Mouse (Mus musculus): Measurements from ENCODE around the gene Prrc2b.

The Prrc2b gene

DNA sequence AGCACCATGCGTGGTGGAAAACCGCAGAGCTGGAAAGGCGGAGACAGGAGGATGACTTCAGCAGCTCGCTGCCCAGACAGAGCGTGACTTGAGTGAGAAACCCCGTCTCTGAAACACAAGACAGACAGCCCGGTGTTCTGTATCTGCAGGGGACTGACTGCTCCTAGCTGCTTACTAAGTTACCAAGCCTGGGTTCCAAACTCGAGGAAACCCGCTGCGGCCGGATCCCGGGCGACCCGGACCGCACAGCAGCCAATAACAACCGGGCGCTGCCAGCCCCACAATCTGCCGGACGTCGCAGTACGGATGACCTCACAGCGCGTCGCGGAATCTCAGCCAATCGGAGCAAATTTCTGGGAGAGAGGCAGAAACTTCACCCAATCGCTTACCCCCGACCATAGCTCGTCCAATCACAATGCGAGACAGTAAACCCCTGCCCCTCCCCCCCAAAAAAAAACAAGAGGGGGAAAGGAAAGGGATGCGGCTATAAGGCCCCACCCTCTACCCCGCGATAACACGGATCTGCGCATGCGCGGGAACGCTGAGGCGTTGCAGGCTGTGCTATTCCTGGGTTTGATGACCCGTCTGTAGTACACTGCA lies 13.1 kb upstream of the Prrc2b start:
- peak; percentile 98 for DNase-seq

DNA sequence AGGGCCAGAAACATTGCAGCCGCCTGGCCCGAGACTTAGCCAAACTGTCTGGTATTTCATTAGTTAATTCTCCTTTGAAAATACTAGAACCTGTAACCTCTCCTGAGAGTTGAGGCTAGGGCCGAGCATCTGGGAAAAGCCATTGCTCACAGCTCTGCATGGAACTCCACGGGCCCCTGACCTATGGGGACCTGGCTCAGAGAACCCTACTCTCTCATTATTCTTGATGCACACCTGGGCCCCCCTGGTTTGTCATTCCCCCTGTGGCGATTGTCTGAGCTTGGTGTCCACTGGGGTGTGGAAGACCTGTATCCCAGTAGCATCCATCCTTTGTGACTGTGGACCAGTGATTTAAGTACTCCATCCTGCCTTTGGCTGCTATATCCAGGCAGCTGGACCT lies 11.5 kb upstream of the Prrc2b start:
- DNase-seq, result no peak

DNA sequence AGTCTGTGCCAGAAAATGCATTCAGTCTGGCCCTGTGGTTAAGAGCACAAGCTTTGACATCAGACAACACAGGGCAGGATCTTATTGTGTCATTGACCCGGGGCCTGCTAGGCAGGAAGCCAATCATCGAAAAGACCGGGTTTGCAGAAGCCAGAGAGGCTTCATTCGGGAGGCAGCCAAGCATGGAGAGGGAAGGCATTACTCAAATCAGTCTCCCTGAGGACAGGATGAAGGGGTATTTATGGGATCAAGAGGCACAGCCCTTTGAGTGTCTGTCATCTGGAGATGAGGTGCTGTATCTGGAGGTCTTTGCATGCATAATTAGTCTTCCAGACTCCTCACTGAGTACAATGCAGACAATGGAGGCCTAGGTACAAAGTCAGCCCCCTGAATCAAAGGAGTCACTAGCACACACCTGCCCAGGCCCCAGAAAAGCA lies 10.4 kb upstream of the Prrc2b start:
- DNase-seq, result peak; percentile 79

DNA sequence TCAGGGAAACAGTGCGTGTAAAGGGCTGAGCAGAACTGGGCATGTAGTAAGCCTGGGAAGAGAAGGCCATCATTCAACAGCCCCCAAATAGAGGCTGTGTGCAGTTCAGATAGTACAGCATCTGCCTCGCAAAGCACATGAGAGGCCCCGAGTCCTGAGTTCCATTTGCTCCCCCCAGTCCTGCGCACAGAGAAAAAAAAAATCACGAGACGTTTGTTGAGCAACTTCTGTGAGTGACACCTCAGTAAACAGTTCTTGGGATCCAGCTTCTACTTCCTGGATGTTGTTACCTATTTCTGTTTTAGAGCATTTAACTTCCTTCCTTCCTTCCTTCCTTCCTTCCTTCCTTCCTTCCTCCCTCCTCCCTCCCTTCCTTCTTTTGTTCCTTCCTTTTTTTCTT lies 9.3 kb upstream of the Prrc2b start:
- no peak for DNase-seq

GRCm38 (mm10) chr2:32142368-32142767 lies 8.5 kb upstream of the Prrc2b start:
- no peak for DNase-seq

DNA sequence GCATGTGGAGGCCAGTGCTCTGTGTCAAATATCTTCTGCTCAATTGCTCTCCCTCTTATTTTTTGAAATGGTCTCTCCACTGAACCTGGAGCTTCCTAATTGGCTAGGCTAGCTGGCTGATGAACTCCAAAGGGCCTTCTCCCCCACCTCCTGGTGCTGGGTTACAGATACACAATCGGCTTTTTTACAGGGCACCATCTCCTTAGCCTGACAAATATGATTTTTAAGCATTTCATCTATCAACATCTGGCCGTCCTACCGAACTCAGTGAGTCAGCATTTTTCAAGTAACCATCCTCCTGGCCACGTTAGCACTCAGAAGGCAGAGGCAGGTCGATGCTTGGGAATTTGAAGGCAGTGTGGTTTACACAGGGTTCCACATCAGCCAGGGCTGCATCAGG lies 6.2 kb upstream of the Prrc2b start:
- DNase-seq, result no peak

GRCm38 (mm10) chr2:32146617-32147162 lies 4.2 kb upstream of the Prrc2b start:
- DNase-seq, result no peak

- DNase-seq, result no peak
These were observed 747 bp upstream of the Prrc2b start for GRCm38 (mm10) chr2:32150135-32150534.

- no peak for DNase-seq
These were observed 339 bp upstream of the Prrc2b start for GRCm38 (mm10) chr2:32150562-32150923.

DNA sequence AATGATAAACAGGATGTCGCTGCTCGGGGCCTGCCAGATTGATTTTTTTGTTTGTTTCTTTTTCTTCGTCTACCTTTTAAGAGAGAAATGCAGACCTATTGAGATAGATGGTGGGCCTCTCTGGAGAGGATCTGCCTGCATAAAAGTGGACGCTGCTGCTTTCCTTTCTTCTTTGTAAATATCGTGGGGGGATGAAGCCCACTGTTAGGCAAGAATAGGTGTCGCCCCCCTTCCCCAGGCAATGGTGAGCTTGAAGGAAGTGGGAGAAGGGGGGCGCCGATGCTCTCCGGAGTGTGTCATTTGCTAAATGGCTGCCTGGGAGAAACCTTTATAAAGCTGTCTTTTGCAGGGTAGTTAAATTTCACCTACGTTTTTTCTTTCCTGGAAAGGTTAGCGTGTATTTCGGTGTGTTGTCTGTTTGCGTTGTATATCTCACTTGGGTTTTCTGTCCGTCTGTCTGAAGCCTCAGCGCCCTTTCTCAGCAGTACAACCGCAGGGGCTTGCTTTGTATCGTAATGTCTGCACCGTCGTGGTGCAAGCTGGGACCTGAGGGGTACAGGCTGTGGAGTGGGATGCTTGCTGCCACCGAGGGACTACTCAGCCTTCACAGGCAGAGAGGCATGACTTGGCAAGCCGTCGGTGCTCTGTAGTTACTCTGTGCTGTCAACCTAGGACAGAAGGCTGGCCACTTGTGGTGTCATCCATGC lies 931 bp downstream of the Prrc2b start:
- DNase-seq, result peak; percentile 51

DNA sequence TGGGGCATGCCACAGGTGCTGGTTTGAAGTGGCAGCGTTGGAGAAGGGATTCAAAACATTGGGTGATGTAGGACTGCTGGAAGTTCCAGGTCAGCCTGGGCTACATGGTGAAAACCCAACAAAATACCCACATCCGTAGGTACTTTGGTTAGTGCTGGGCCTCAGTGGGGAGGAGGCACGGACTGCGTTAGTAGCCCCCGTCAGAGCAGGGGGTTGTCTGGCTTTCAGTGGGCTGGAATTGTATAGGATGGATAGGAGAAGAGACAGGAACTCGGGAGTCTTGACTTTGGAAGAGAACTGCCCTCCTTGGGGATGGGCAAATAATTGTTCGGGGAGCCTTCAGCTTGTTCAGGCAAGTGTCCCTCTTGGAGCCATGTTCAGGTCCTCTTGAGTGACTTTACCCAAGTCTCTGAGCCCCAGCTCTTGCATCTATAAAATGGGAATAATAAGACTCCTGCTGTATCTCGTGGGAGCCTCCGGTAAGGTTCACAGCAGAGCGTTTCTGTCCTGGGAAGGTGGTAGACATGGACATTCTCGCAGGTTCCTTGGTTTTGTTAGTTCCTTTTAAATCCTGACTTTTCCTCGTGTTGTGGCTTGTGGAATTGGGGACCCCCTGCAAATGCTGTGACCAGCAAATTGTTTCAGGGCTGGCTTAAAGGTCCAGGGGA lies 1.6 kb downstream of the Prrc2b start:
- DNase-seq, result no peak

DNA sequence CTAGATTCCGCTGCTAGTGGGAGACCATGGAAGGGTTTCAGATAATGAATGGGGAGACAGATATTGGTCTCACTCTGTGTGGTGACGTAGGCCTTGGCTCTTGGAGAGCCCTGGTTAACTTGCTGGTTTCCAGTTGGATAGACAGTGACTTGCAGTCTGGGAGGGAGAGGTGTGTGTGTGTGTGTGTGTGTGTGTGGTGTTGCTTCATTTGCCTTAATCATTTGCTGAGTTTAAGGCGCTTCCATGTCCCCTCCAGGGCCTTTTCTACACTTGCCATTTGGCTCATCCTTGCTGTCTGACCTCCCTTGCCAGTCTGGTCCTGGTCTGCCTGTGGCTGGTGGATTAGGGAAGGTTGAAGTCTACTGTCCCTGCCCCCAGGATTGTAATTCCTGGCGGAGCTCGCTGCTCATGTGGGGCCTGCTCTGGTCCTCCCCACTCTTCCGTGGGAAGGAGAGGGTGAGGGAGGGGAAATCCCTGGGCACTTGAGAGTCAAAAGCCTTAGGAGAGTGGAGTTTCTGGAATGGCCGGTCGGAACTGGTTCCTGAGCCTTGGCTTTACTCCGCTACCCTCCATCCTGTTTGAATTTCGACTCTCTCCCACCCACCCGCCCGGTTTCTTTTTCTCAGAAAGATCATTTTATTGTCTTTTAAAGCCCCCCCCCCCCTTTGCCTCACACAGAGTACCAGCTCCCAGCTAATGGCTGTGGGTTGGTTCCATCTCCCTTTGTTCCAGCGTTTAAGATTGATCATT lies 2.3 kb downstream of the Prrc2b start:
- DNase-seq, result peak; percentile 78

DNA sequence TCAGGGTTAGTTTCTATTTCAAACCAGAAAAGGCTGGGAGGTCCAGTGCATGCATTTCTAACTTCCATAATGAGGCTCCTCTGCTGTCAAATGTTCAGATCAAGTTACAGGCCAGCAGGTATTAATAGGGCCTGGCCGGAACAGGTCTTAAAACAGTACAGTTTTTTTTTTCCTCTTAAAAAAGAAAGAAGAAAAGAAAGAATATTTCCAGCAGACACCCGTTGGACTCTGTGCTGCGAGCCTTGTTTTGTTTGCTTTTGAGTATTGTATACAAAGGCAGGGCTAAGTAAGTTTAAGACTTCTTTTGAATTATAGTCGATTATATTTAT lies 2.9 kb downstream of the Prrc2b start:
- no peak for DNase-seq

DNA sequence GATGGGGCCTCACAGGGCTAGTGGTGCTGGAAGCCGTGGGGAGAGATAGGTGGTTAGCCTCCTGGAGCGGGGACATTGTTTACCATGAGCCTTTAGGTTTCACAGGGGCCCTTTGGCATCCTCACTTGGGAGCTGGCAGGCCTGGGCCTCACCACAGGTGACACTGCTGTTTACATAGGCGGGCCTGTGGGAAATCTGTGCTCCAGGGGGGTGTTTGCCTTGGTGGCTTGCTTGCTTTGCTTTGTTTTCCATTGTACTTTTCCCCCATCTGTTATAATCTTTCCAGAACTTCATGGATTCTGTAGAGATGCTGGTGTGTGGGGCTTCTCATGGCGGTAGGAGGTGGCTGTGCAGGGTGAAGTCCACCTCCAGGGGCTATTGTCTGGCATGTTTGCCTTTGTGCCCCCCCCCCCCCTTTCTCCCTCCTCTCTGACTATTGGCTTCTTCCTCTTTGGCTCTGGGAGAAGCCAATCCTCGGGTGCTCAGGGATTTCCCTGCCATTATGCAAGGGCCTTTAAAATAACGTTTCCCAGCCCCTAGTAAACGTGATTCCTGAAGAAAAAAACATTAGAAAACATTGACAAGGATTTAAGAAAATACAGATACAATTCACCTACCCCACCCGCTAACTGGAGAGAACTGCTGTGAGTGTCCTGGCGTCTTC lies 3.6 kb downstream of the Prrc2b start:
- DNase-seq, result no peak

DNA sequence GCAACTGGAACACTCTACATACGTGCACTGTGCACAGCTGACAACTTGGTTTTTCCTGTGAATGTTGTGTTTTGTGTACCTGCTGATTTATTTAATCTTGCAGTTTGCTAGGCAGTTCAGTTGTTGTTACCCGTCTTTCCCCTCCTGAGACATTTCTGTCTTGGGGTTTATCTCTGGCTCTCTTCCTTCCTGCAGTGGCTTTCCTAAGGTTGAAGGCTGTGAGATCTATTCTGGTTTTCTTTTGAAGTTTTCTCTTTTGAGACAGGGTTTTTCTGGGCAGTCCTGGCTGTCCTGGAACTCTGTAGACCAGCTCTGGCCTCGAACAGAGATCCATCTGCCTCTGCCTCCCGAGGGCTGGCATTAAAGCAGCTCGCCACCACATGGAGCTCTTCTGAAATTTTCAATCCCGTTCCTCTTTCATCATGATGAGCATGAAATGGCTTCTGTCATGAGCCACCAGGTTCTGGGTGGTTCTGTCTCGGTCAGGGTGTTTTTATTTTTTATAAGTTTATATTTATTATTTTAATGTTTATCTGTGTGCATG lies 4.2 kb downstream of the Prrc2b start:
- no peak for DNase-seq

DNA sequence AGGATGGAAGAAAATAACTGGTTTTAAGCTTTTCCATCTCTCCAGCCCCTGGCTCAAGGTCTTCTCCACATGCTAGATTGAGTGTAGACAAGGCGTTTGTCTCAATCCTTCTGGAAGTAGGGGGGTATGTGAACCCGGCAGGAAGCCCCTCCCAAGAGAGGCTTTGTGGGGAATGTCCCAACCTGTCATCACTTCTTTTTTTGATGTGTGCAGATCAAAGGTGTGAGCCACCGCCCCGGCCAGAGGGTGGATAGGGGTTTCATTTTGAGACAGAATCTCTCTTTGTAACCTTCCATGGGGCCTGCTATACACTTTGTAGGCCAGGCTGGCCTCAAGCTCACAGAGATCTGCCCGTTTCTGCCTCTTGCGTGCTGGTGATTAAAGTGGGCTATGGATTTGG lies 4.7 kb downstream of the Prrc2b start:
- DNase-seq, result no peak

GRCm38 (mm10) chr2:32156645-32157044 lies 5.8 kb downstream of the Prrc2b start:
- no peak for DNase-seq

DNA sequence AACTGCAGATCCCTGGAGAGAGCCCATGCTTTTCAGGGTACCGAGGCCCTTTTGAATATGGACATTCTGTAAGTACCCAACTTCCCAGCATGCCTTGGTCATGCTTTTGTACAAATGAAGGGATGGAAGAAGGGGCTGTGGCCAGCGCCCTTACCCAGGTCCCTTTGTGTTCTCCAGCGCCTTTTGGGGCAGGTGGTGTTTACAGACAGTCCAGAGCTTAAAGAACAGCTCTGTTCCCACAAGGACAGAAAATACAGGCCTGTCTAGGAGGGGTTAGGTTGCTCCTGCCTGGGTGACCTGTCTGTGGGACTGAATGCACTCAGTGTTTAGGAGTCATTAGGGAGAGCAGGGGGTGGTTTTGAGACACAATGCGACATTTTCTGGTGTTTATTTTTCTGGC lies 6.4 kb downstream of the Prrc2b start:
- DNase-seq, result no peak

- DNase-seq, result no peak
These were observed 7.8 kb downstream of the Prrc2b start for GRCm38 (mm10) chr2:32158616-32159239.

GRCm38 (mm10) chr2:32160525-32160924 lies 9.6 kb downstream of the Prrc2b start:
- DNase-seq, result no peak

GRCm38 (mm10) chr2:32160967-32161366 lies 10.1 kb downstream of the Prrc2b start:
- no peak for DNase-seq

GRCm38 (mm10) chr2:32162102-32162501 lies 11.2 kb downstream of the Prrc2b start:
- no peak for DNase-seq
